Mouse (Mus musculus) v-Abl transformed pro-B cells (cell line): ENCODE data around the gene Farsa.

Source experiments
- in situ Hi-C, 2 experiments: fragments of 400-800 bp; cut with MboI; formaldehyde crosslinking; loops; one replicate each; pipeline ENCODE4 v1.15.1; 2025; ENCODE audit not compliant: unreplicated experiment in 2 of 2

The Farsa gene

GRCm38 (mm10) chr8:84907493-84907892, 50.7 kb downstream of the Farsa start:
- in situ Hi-C loops, result loop anchor here (5.0 to 10.0 kb wide), 4 partner anchors 63 to 313 kb away; partner anchors contain the start of genes Rad23a (in 2 of the 2) and Calr (in 1 of the 2)

DNA sequence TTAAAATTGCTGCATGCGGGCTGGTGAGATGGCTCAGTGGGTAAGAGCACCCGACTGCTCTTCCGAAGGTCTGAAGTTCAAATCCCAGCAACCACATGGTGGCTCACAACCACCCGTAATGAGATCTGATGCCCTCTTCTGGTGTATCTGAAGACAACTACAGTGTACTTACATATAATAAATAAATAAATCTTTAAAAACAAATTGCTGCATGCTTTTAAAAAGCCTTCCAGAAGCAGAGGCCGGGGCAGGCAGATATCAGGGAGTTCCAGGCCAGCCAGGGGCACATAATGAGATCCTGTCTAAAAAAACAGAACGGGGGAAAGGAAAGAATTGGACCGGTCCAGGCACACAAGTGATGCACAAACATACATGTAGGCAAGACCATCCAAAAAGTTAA, 51.2 kb downstream of the Farsa start:
- in situ Hi-C loops, result loop anchor here (5.0 to 10.0 kb wide), 4 partner anchors 63 to 313 kb away; partner anchors contain the start of genes Rad23a (in 2 of the 2) and Calr (in 1 of the 2)

GRCm38 (mm10) chr8:84908421-84909161, 51.8 kb downstream of the Farsa start, which contains the start of gene Dnase2a:
TSS of gene Dnase2a (plus strand) at chr8:84908560.
- in situ Hi-C loops, result loop anchor here (5.0 to 10.0 kb wide), 4 partner anchors 64 to 314 kb away; partner anchors contain the start of genes Rad23a (in 2 of the 2) and Calr (in 1 of the 2)

- in situ Hi-C loops, result loop anchor here (5.0 to 10.0 kb wide), 4 partner anchors 64 to 314 kb away; partner anchors contain the start of genes Rad23a (in 2 of the 2) and Calr (in 1 of the 2)
These were observed 52.5 kb downstream of the Farsa start for GRCm38 (mm10) chr8:84909162-84909767.

DNA sequence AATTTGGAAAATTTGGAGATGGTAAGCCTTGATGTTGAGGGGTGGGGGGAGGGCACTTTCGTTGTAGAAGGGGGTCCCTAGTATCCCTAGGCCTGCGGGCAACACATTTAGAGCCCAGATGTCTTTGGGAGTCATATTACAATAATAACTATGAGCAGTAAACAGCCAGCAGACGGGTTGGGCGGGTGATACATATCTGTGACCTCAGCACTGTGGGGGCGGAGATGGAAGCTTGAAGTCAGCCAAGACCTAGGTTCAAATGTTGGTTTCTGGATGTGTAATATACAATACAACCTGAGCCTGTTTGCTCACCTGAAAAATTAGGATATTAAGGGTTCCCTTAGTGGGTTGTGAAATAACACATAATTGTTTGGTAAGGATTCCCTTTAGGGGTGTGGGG, 53.2 kb downstream of the Farsa start:
- in situ Hi-C loops, result loop anchor here (5.0 to 10.0 kb wide), 4 partner anchors 65 to 315 kb away; partner anchors contain the start of genes Rad23a (in 2 of the 2) and Calr (in 1 of the 2)

GRCm38 (mm10) chr8:84910551-84910950, 53.8 kb downstream of the Farsa start:
- in situ Hi-C loops, result no loop called here

DNA sequence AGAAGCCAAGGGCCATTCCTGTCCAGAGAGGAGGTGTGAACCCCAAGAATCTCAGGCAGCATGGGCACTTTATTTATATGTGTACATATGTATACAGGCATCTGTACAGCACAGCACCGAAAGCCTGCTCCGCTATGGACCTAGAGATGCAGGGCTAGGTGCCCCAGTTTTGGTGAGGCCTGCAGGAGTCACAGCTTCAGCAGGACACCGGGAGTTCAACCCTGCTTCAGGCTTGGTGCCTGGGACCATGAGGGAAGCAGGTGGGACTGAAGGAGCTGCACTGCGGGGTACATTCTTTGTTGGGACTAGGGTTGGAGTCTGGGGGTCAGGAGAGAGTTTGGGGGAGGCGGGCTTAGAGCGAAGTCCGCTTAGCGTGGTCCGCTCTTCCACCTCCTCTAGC, 55.1 kb downstream of the Farsa start:
- in situ Hi-C loops, result no loop called here

DNA sequence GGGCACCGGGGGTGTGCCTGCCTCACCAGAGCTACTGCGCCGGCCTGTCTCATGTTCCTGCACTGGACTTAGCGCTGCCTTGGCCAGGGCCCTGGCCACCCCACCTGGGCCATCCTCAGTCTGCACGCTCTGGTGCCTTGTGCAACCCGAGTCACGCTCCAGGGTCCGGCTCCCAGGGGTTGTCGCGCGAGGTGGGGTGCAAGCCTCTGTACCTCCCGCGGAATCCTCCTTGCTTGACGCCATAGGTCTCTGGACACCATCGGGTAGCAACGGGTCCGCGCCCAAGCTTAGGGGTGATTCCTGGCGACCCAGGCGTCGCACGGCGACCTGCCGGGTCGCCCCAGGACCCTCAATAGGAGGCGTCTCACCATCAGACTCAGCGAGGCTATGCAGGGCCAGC, 55.6 kb downstream of the Farsa start:
- in situ Hi-C loops, result no loop called here

DNA sequence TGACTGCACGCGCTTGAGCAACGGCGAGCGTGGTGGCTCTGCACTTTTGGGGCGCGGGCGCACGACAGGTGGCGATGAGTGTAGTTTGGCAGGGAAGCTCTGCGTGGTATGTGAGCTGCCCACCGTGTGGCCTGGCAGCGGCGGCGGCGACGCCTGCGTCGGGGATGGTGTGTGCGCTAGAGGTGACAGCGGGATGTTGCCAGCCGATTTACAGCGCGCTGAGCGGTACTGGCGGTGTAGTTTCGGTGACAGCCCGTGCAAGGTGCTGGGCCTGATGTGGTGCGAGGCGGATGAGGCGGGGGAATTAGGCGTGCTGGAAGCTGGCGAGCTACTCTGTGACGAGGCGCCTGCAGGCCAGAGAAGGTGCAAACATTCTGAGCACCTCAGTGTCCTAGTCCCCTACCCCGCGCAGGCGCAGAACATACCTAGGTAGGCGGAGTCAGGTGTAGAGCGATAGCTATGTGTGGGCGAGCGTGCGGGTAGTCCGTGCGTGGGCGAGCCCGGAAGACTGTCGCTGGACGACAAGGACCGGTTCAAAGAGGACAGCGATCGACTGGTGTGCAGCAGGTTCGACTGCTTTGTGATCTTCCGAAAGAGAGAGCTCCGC, 56.2 kb downstream of the Farsa start:
- in situ Hi-C loops, result no loop called here

DNA sequence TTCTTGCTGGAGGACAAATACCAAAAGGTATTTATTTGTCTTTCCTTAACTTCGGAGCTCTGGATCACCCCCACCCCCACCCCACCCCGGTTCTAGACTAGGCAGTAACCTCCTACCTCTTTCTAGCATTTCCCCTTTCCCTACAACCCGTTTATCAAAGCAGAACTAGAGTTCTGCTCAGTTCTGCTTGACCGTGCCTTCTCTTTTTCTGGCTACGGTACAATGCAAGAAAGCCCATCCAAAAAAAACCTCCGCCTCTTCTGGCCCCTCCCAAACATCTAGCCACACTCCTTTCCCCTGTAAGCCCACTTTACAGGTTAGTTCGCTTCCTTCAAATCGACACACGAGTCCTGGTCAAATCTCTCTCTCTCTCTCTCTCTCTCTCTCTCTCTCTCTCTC, 56.7 kb downstream of the Farsa start:
- in situ Hi-C loops, result no loop called here

GRCm38 (mm10) chr8:84913960-84914359, 57.2 kb downstream of the Farsa start:
- in situ Hi-C loops, result no loop called here

DNA sequence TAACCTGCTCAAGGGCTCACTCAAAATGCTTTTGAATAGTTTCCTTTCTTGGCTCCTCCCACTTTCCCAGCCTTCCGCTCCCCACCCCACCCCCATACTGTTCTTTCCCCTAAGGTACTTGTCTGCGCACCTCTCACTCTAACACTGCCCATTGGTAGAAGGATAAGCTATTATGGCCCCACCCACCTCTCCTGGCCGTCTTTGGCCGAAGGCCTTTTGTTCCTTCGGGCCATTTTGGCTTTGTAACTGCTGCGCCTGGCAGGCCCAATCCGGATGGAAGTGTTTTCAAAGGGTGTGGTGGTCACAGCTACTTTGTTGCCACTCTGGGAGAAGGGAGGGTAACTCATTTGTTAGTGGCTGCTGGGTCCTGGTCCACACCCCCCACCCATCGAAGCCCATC, 58.5 kb downstream of the Farsa start:
- in situ Hi-C loops, result no loop called here

GRCm38 (mm10) chr8:84917781-84918180, 61.0 kb downstream of the Farsa start:
- in situ Hi-C loops, result no loop called here

DNA sequence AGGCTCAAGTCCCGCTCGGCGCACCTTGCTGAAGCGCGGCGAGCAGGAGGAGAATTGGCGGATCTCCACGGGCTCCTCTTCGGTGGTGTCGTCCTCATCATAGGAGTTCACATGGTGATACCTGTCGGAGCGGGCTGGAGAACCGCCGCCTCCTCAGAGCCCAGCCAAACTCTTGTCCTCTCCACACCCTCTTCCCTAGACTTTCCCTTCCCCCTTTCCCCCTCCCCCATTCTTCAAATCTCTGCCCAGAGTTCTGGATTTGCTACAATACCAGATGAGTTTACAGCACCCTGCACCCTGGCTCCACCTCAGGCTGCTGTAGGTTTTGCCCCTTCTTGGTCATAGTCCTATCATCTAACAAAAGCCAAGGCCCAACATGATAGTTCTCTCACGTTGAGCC, 61.9 kb downstream of the Farsa start:
- in situ Hi-C loops, result no loop called here
